Mouse (Mus musculus) small intestine, adult 2 months (tissue): ENCODE results near the gene 4921536K21Rik.
"Not testable (repeated sequence)": the region's sequence is repeated elsewhere in the genome, so short reads cannot be mapped to it uniquely, and the experiment has no call there.

Source experiments
- CTCF ChIP-seq: fragments of 200-500 bp; IDR thresholded peaks from 2 replicates; pipeline ENCODE4 v1.5.1; 2012; ENCODE audit warnings: low read depth, mild to moderate bottlenecking, control low read depth, inconsistent platforms, low read length, moderate library complexity, mixed read lengths; ENCODE audit not compliant: insufficient replicate concordance, insufficient read length; ENCODE audit errors: extremely low read depth
- POLR2A ChIP-seq: fragments of 200-500 bp; IDR thresholded peaks from 2 replicates; pipeline ENCODE4 v1.6.1; 2012; ENCODE audit warnings: low read depth, mild to moderate bottlenecking, control low read depth, inconsistent platforms, low read length, moderate library complexity

GRCm38 (mm10) chr11:3911440-3911839, 16.5 kb upstream of the 4921536K21Rik start:
- not testable (repeated sequence) for TF ChIP-seq CTCF, POLR2A
